Mouse (Mus musculus): ENCODE results near the gene Iqck. TPM values are rescaled to one million over a fixed set of nuclear protein-coding genes. Genes with fewer than 3 reads are reported as not detected.
A peak's percentile ranks its signal among the peaks of the same experiment; 100 is the strongest.

The Iqck gene
- polyA plus RNA-seq, 1 experiment from 2014 or later = 3.5 TPM

- no peaks in the 10 kb centered on the region; the same call in 1 of the 2 replicates for H3K9me3 ChIP-seq
- DNase-seq (ENCODE audit: extremely low spot score, low spot score) = no peak
- no peak overlapping the region for H3K27ac ChIP-seq
- peaks cover 24% of the 10 kb centered on the region for H3K4me1 ChIP-seq
- no peaks in the 10 kb centered on the region for H3K27me3 ChIP-seq (ENCODE audit: poor library complexity, severe bottlenecking)
- H3K4me3 ChIP-seq = no peak overlapping the region
- peaks cover 27% of the 10 kb centered on the region for H3K36me3 ChIP-seq (replicated peaks)
- WGBS = 90% methylated on average over 1 of the region's 1 CpGs
Measured at GRCm38 (mm10) chr7:118858640-118859039, 3.1 kb downstream of the Iqck start.

GRCm38 (mm10) chr7:118865362-118865761 is 9.8 kb downstream of the Iqck start:
- WGBS = 94% methylated on average over 2 of the region's 2 CpGs
- H3K9me3 ChIP-seq = no peaks in the 10 kb centered on the region

GRCm38 (mm10) chr7:118879466-118880029 is 24.0 kb downstream of the Iqck start:
- no peaks in the 10 kb centered on the region for H3K27me3 ChIP-seq (ENCODE audit: poor library complexity, severe bottlenecking)
- WGBS = 85% methylated on average over 3 of the region's 3 CpGs
- no peak overlapping the region for H3K4me3 ChIP-seq
- no peak for DNase-seq (ENCODE audit: extremely low spot score, low spot score)
- peaks cover 7% of the 10 kb centered on the region; the same call in 1 of the 2 replicates for H3K4me1 ChIP-seq
- no peaks in the 10 kb centered on the region for H3K36me3 ChIP-seq (replicated peaks)
- no peaks in the 10 kb centered on the region for H3K9me3 ChIP-seq
- H3K27ac ChIP-seq = no peak overlapping the region

More at GRCm38 (mm10) chr7:118865362-118865761, 9.8 kb downstream of the Iqck start:
- DNase-seq (ENCODE audit: extremely low spot score, low spot score) = no peak
- Histone ChIP-seq H3K36me3 (replicated peaks) (no peaks in the 10 kb centered on the region), H3K4me3 (no peak overlapping the region), H3K27me3 (ENCODE audit: poor library complexity, severe bottlenecking) (no peaks in the 10 kb centered on the region), H3K27ac (no peak overlapping the region), H3K4me1 (no peaks in the 10 kb centered on the region)

GRCm38 (mm10) chr7:118883957-118884356 is 28.4 kb downstream of the Iqck start:
- Histone ChIP-seq H3K36me3 (replicated peaks) (no peaks in the 10 kb centered on the region), H3K27ac (no peak overlapping the region), H3K27me3 (ENCODE audit: poor library complexity, severe bottlenecking) (no peaks in the 10 kb centered on the region), H3K4me1 (peaks cover 33% of the 10 kb centered on the region), H3K9me3 (no peaks in the 10 kb centered on the region), H3K4me3 (no peak overlapping the region)
- no peak for DNase-seq (ENCODE audit: extremely low spot score, low spot score)
- 74% methylated on average over 4 of the region's 4 CpGs for WGBS

- H3K27ac ChIP-seq = no peak overlapping the region
- no peaks in the 10 kb centered on the region for H3K27me3 ChIP-seq (ENCODE audit: poor library complexity, severe bottlenecking)
- H3K36me3 ChIP-seq (replicated peaks) = no peaks in the 10 kb centered on the region
- H3K9me3 ChIP-seq = no peaks in the 10 kb centered on the region
- no peak overlapping the region for H3K4me3 ChIP-seq
- 92% methylated on average over 4 of the region's 4 CpGs for WGBS
- no peak for DNase-seq (ENCODE audit: extremely low spot score, low spot score)
- H3K4me1 ChIP-seq = peaks cover 40% of the 10 kb centered on the region
Measured at GRCm38 (mm10) chr7:118884969-118885368, 29.4 kb downstream of the Iqck start.

GRCm38 (mm10) chr7:118887303-118888055 is 31.9 kb downstream of the Iqck start:
- Histone ChIP-seq H3K9me3 (no peaks in the 10 kb centered on the region), H3K4me1 (peaks cover 48% of the 10 kb centered on the region), H3K27ac (peak overlapping the region; percentile 54), H3K27me3 (ENCODE audit: poor library complexity, severe bottlenecking) (no peaks in the 10 kb centered on the region), H3K4me3 (no peak overlapping the region), H3K36me3 (replicated peaks) (no peaks in the 10 kb centered on the region)
- WGBS = 25% methylated on average over 6 of the region's 6 CpGs
- DNase-seq (ENCODE audit: extremely low spot score, low spot score) = no peak

GRCm38 (mm10) chr7:118889046-118889680 is 33.6 kb downstream of the Iqck start:
- H3K36me3 ChIP-seq (replicated peaks) = no peaks in the 10 kb centered on the region
- H3K27me3 ChIP-seq (ENCODE audit: poor library complexity, severe bottlenecking) = no peaks in the 10 kb centered on the region
- peak overlapping the region; percentile 62 for H3K27ac ChIP-seq
- peaks cover 42% of the 10 kb centered on the region for H3K4me1 ChIP-seq
- DNase-seq (ENCODE audit: extremely low spot score, low spot score) = no peak
- H3K4me3 ChIP-seq = no peak overlapping the region
- no peaks in the 10 kb centered on the region for H3K9me3 ChIP-seq
- WGBS = 7% methylated on average over 3 of the region's 3 CpGs

- WGBS = 66% methylated on average over 10 of the region's 10 CpGs
- Histone ChIP-seq H3K9me3 (no peaks in the 10 kb centered on the region), H3K27ac (no peak overlapping the region), H3K36me3 (replicated peaks) (no peaks in the 10 kb centered on the region), H3K4me1 (peaks cover 31% of the 10 kb centered on the region), H3K4me3 (no peak overlapping the region), H3K27me3 (ENCODE audit: poor library complexity, severe bottlenecking) (no peaks in the 10 kb centered on the region)
- no peak for DNase-seq (ENCODE audit: extremely low spot score, low spot score)
Measured at GRCm38 (mm10) chr7:118895469-118896450, 40.2 kb downstream of the Iqck start.

GRCm38 (mm10) chr7:118898063-118898462 is 42.5 kb downstream of the Iqck start:
- DNase-seq (ENCODE audit: extremely low spot score, low spot score) = no peak
- H3K27me3 ChIP-seq (ENCODE audit: poor library complexity, severe bottlenecking) = no peaks in the 10 kb centered on the region
- peaks cover 23% of the 10 kb centered on the region for H3K4me1 ChIP-seq
- no peaks in the 10 kb centered on the region for H3K36me3 ChIP-seq (replicated peaks)
- no peak overlapping the region for H3K27ac ChIP-seq
- no peak overlapping the region for H3K4me3 ChIP-seq
- no peaks in the 10 kb centered on the region for H3K9me3 ChIP-seq

GRCm38 (mm10) chr7:118900090-118900489 is 44.5 kb downstream of the Iqck start:
- Histone ChIP-seq H3K4me3 (no peak overlapping the region), H3K27me3 (ENCODE audit: poor library complexity, severe bottlenecking) (no peaks in the 10 kb centered on the region), H3K27ac (peak overlapping the region; percentile 31; the same call in 1 of the 2 replicates), H3K4me1 (peaks cover 23% of the 10 kb centered on the region), H3K36me3 (replicated peaks) (no peaks in the 10 kb centered on the region), H3K9me3 (no peaks in the 10 kb centered on the region)
- DNase-seq (ENCODE audit: extremely low spot score, low spot score) = no peak
- 82% methylated on average over 2 of the region's 2 CpGs for WGBS

- H3K36me3 ChIP-seq (replicated peaks) = no peaks in the 10 kb centered on the region
- H3K27ac ChIP-seq = no peak overlapping the region
- H3K9me3 ChIP-seq = no peaks in the 10 kb centered on the region
- no peaks in the 10 kb centered on the region for H3K27me3 ChIP-seq (ENCODE audit: poor library complexity, severe bottlenecking)
- DNase-seq (ENCODE audit: extremely low spot score, low spot score) = no peak
- no peak overlapping the region for H3K4me3 ChIP-seq
- H3K4me1 ChIP-seq = peaks cover 9% of the 10 kb centered on the region; the same call in 1 of the 2 replicates
- WGBS = 84% methylated on average over 13 of the region's 13 CpGs
Measured at GRCm38 (mm10) chr7:118902944-118903343, 47.4 kb downstream of the Iqck start.

- WGBS = 86% methylated on average over 9 of the region's 9 CpGs
Measured at GRCm38 (mm10) chr7:118903879-118904278, 48.3 kb downstream of the Iqck start.

More at GRCm38 (mm10) chr7:118903879-118904278, 48.3 kb downstream of the Iqck start:
- Histone ChIP-seq H3K36me3 (replicated peaks) (no peaks in the 10 kb centered on the region), H3K4me3 (no peak overlapping the region), H3K27ac (no peak overlapping the region), H3K27me3 (ENCODE audit: poor library complexity, severe bottlenecking) (no peaks in the 10 kb centered on the region), H3K9me3 (no peaks in the 10 kb centered on the region), H3K4me1 (peaks cover 11% of the 10 kb centered on the region; the same call in 1 of the 2 replicates)
- no peak for DNase-seq (ENCODE audit: extremely low spot score, low spot score)

Measured in forebrain, embryonic 10.5 days (tissue).